Mouse (Mus musculus): ENCODE data around the gene Trdmt1. TPM values are rescaled to one million over a fixed set of nuclear protein-coding genes. Genes with fewer than 3 reads are reported as not detected.

The Trdmt1 gene
- polyA plus RNA-seq, 2 experiments from 2014 or later = 12.1 to 19.1 TPM

- no peak for ATAC-seq
Measured at GRCm38 (mm10) chr2:13496087-13496486, 48.4 kb downstream of the Trdmt1 start.

GRCm38 (mm10) chr2:13492927-13493326 lies 51.5 kb downstream of the Trdmt1 start:
- ATAC-seq = peak; percentile 82

GRCm38 (mm10) chr2:13491734-13492133 lies 52.7 kb downstream of the Trdmt1 start, which contains the start of gene Cubn:
Cubn (minus strand) TSS chr2:13491813.
- no peak for ATAC-seq

GRCm38 (mm10) chr2:13490480-13490879 lies 54.0 kb downstream of the Trdmt1 start:
- no peak for ATAC-seq

- no peak for ATAC-seq
Measured at GRCm38 (mm10) chr2:13486470-13486869, 58.0 kb downstream of the Trdmt1 start.

GRCm38 (mm10) chr2:13484566-13484965 lies 59.9 kb downstream of the Trdmt1 start:
- ATAC-seq = no peak

GRCm38 (mm10) chr2:13480744-13481143 lies 63.7 kb downstream of the Trdmt1 start:
- ATAC-seq = no peak

GRCm38 (mm10) chr2:13479165-13479564 lies 65.3 kb downstream of the Trdmt1 start:
- ATAC-seq = no peak

GRCm38 (mm10) chr2:13470108-13470507 lies 74.4 kb downstream of the Trdmt1 start:
- no peak for ATAC-seq

- ATAC-seq = no peak
Measured at GRCm38 (mm10) chr2:13469641-13470040, 74.8 kb downstream of the Trdmt1 start.

- ATAC-seq = no peak
Measured at GRCm38 (mm10) chr2:13466685-13467084, 77.8 kb downstream of the Trdmt1 start.

Other genes with a start within 250 kb of the Trdmt1 start
- under 1 TPM in 1 of 2 experiments, not detected in 1; 0.09 TPM for gene Cubn, start 52.9 kb downstream of the Trdmt1 start, polyA plus RNA-seq (2017; shearing (Covaris generic))
- gene Vim, start 29.3 kb upstream of the Trdmt1 start, polyA plus RNA-seq (2017; shearing (Covaris generic)) = 100 to 1,000 TPM; 335 to 360 TPM
- gene St8sia6, start 249.4 kb upstream of the Trdmt1 start, polyA plus RNA-seq (2017; shearing (Covaris generic)) = 10 to 100 TPM; 12.8 to 14.6 TPM